Mouse (Mus musculus): ENCODE measurements at regions not wholly inside any gene's neighbourhood (a gene's known extent, or its start where the extent isn't known, plus 50 kb on each side); places are given as distances from the start of the nearest gene placed in this dataset.

- Histone ChIP-seq H3K27ac (replicated peaks; ENCODE audit: low read depth, low read length) (no peak overlapping the region), H3K4me3 (ENCODE audit: insufficient read depth, low read depth, low read length) (no peak overlapping the region), H3K4me1 (ENCODE audit: control insufficient read depth, insufficient read depth, insufficient read length, low read length) (no peaks in the 10 kb centered on the region)
These were observed 236.5 kb downstream of the Rnf144b start for GRCm38 (mm10) chr13:47358986-47359385.

- H3K4me1 ChIP-seq (ENCODE audit: control insufficient read depth, insufficient read depth, insufficient read length, low read length), result no peaks in the 10 kb centered on the region
- H3K27ac ChIP-seq (replicated peaks; ENCODE audit: low read depth, low read length), result no peak overlapping the region
- H3K4me3 ChIP-seq (ENCODE audit: insufficient read depth, low read depth, low read length), result no peak overlapping the region
These were observed 243.3 kb downstream of the Rnf144b start for GRCm38 (mm10) chr13:47365776-47366175.

GRCm38 (mm10) chr13:47368041-47368823 is 245.8 kb downstream of the Rnf144b start:
- no peaks in the 10 kb centered on the region for H3K4me1 ChIP-seq (ENCODE audit: control insufficient read depth, insufficient read depth, insufficient read length, low read length)
- H3K4me3 ChIP-seq (ENCODE audit: insufficient read depth, low read depth, low read length), result no peak overlapping the region
- H3K27ac ChIP-seq (replicated peaks; ENCODE audit: low read depth, low read length), result no peak overlapping the region

- H3K27ac ChIP-seq (replicated peaks; ENCODE audit: low read depth, low read length), result no peak overlapping the region
- no peak overlapping the region for H3K4me3 ChIP-seq (ENCODE audit: insufficient read depth, low read depth, low read length)
- H3K4me1 ChIP-seq (ENCODE audit: control insufficient read depth, insufficient read depth, insufficient read length, low read length), result no peaks in the 10 kb centered on the region
These were observed 252.1 kb downstream of the Rnf144b start for GRCm38 (mm10) chr13:47374583-47374982.

GRCm38 (mm10) chr13:47391023-47391422 is 268.6 kb downstream of the Rnf144b start:
- Histone ChIP-seq H3K27ac (replicated peaks; ENCODE audit: low read depth, low read length) (no peak overlapping the region), H3K4me3 (ENCODE audit: insufficient read depth, low read depth, low read length) (no peak overlapping the region), H3K4me1 (ENCODE audit: control insufficient read depth, insufficient read depth, insufficient read length, low read length) (no peaks in the 10 kb centered on the region)

DNA sequence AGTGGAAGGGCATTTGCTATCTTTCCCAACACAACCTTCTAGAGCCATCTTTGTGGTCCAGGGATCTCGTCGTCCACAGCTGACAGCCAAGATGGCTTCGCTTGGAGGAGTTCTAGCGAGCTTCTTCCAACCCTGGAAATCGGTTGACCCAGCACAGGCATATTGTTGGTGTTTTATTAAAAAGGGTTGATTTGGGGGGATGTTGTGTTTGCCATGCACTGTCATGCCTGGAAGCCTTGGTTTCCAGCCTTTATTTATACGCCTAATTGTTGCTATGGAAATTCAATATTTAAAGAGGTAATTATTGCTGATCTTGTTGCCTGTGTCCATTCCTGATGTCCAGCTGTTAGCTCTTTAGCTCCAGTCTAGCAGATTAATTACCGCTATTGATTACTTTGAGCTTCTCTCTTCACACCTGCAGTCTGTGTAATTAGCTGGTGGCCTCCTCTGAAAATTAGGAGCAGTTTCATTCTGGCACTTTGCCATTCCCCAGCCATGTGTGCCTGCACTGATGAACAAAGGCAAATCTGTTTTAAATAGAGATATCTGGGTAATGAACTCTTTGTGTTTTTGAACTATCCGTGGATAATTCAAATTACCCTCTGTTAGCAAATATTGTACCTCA is 275.4 kb downstream of the Rnf144b start:
- Histone ChIP-seq H3K27ac (replicated peaks; ENCODE audit: low read depth, low read length) (no peak overlapping the region), H3K4me1 (ENCODE audit: control insufficient read depth, insufficient read depth, insufficient read length, low read length) (no peaks in the 10 kb centered on the region), H3K4me3 (ENCODE audit: insufficient read depth, low read depth, low read length) (no peak overlapping the region)

DNA sequence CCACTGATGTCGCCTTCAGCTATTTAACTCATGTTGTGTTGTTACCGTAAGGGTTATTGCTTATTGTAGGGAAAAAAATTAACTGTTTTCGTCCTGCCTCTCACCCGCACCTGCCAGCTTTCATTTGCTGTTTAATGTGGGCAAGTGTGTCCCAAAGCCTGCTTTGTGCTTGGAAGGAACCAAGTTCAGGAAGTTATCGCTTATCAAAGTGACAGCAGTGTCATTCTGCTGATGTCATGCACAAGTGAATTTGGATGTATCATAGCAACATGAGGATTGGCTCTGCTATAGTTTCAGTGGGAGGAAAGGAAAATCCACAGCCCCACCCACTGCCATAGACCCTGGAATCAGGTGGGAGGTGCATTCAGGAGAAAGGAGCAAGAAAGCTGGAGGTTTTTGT is 276.5 kb downstream of the Rnf144b start:
- no peaks in the 10 kb centered on the region for H3K4me1 ChIP-seq (ENCODE audit: control insufficient read depth, insufficient read depth, insufficient read length, low read length)
- H3K27ac ChIP-seq (replicated peaks; ENCODE audit: low read depth, low read length), result no peak overlapping the region
- no peak overlapping the region for H3K4me3 ChIP-seq (ENCODE audit: insufficient read depth, low read depth, low read length)

DNA sequence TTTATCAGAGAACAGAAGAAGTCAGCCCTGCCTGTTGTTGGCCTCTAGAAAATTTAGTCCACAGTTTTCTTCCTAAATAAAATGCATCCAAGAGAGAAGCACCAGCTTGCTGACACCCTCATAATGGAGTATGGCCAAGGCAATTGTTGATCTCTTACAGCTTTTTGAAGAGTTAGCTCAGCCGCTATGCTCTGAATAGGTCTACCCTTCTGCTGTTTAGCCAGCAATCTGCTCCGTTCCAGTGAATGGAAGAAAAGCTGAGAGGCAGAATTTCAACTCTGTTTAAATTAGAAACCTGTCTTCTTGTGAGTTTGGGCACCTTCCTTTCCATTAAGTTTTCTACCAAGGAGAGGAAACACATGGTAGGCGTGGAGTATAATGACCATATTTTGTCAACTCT is 290.8 kb downstream of the Rnf144b start:
- no peak overlapping the region for H3K4me3 ChIP-seq (ENCODE audit: insufficient read depth, low read depth, low read length)
- no peaks in the 10 kb centered on the region for H3K4me1 ChIP-seq (ENCODE audit: control insufficient read depth, insufficient read depth, insufficient read length, low read length)
- H3K27ac ChIP-seq (replicated peaks; ENCODE audit: low read depth, low read length), result no peak overlapping the region

GRCm38 (mm10) chr13:47413940-47414339 is 291.5 kb downstream of the Rnf144b start:
- Histone ChIP-seq H3K4me3 (ENCODE audit: insufficient read depth, low read depth, low read length) (no peak overlapping the region), H3K27ac (replicated peaks; ENCODE audit: low read depth, low read length) (no peak overlapping the region), H3K4me1 (ENCODE audit: control insufficient read depth, insufficient read depth, insufficient read length, low read length) (no peaks in the 10 kb centered on the region)

DNA sequence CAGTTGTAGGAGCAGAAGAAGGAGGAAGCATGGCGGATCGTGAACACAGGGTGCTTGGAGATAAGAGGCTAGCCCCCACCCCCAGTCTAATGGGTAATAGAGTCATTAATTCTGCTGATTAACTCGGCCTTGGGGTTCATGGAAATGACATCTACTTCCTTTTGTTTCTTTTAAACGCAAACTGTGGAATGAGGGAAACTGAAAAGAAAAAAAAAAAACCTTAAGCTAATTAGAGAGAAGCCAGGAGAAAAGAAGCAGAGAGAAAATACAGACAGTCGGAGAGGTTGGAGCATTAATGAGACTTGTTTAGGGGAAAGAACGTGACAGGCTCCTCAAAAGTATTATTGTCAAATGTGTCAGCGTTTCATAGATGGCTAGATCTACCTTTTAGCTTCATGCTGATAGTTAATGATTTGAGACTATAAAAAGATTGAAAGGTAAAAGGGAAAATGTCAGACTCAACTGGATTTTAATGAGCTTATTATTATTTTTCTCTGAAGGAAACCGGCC is 307.5 kb downstream of the Rnf144b start:
- no peaks in the 10 kb centered on the region for H3K4me1 ChIP-seq (ENCODE audit: control insufficient read depth, insufficient read depth, insufficient read length, low read length)
- H3K27ac ChIP-seq (replicated peaks; ENCODE audit: low read depth, low read length), result no peak overlapping the region
- no peak overlapping the region for H3K4me3 ChIP-seq (ENCODE audit: insufficient read depth, low read depth, low read length)

DNA sequence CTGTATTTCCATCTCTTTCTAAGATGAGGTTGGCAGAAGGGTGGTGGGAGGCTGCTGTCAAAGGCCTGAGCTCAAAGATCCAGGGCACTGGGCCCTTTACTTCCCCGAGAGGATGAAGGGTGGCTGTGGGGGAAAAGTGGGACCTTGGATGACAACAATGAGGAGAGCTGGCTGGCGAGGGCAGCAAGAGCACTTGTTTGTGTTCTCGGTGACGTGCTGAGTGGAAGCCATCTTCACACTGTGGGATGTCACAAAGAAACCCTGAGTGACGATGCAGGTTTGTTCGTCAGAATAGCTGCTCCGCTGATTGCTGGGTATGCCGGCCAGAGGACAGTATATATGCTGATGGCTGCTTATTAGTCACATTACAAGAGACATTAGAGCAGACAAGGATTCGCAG is 308.0 kb downstream of the Rnf144b start:
- Histone ChIP-seq H3K4me3 (ENCODE audit: insufficient read depth, low read depth, low read length) (no peak overlapping the region), H3K4me1 (ENCODE audit: control insufficient read depth, insufficient read depth, insufficient read length, low read length) (no peaks in the 10 kb centered on the region), H3K27ac (replicated peaks; ENCODE audit: low read depth, low read length) (no peak overlapping the region)

DNA sequence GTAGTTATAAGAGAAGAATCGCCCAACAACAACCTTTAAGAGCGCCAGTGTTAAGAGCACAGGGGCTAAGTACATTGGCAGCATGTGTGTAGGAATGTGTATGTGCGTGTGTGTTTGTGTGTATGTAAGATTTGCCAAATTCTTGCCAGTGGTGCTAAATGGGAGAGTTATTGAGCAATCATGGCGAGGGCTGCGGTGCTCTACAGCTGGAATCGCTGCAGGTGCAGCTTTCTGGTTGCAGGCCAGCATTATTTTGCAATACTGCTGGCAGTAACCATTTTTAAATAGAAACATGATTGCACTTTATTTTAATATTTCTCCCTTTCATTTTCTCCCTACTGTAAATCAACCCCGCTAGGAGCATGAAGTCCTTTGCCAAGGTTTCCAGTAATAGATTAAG is 313.2 kb downstream of the Rnf144b start:
- no peaks in the 10 kb centered on the region for H3K4me1 ChIP-seq (ENCODE audit: control insufficient read depth, insufficient read depth, insufficient read length, low read length)
- H3K27ac ChIP-seq (replicated peaks; ENCODE audit: low read depth, low read length), result no peak overlapping the region
- H3K4me3 ChIP-seq (ENCODE audit: insufficient read depth, low read depth, low read length), result no peak overlapping the region

- H3K4me1 ChIP-seq (ENCODE audit: control insufficient read depth, insufficient read depth, insufficient read length, low read length), result no peaks in the 10 kb centered on the region
- H3K4me3 ChIP-seq (ENCODE audit: insufficient read depth, low read depth, low read length), result no peak overlapping the region
- H3K27ac ChIP-seq (replicated peaks; ENCODE audit: low read depth, low read length), result no peak overlapping the region
These were observed 322.4 kb downstream of the Rnf144b start for GRCm38 (mm10) chr13:47444876-47445275.

GRCm38 (mm10) chr13:47452186-47452760 is 329.8 kb downstream of the Rnf144b start:
- Histone ChIP-seq H3K4me1 (ENCODE audit: control insufficient read depth, insufficient read depth, insufficient read length, low read length) (no peaks in the 10 kb centered on the region), H3K4me3 (ENCODE audit: insufficient read depth, low read depth, low read length) (no peak overlapping the region), H3K27ac (replicated peaks; ENCODE audit: low read depth, low read length) (no peak overlapping the region)

DNA sequence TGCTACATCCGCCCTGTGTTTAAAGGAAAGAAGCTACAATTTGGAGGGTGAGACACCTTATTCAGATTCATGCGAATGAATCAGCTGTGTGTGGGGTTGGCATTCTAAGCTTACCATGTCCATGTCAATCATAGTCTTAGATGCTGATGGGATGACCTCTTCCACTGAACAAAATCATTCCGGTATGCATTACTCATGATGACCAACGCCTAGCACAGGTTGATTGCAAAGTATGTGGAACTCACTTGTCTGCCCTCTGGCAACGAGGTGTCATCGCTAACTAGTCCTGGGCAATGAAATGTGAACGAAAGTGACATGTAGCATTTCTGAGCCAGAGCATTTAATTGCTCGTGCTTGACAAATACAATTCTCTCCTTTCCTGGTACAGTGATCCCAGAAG is 339.7 kb downstream of the Rnf144b start:
- H3K4me1 ChIP-seq (ENCODE audit: control insufficient read depth, insufficient read depth, insufficient read length, low read length), result no peaks in the 10 kb centered on the region
- H3K4me3 ChIP-seq (ENCODE audit: insufficient read depth, low read depth, low read length), result no peak overlapping the region

More for the DNA sequence above, 339.7 kb downstream of the Rnf144b start:
- no peak overlapping the region for H3K27ac ChIP-seq (replicated peaks; ENCODE audit: low read depth, low read length)

Measured in brown adipose tissue, adult 24 weeks (tissue).